Mouse (Mus musculus) cerebellum, adult (tissue): ENCODE data around the gene Cactin.

ENCODE experiments used
- ATAC-seq: cut with Nextera tagmentation; 2 replicates; pipeline ENCODE4 v1.9.2; 2017; ENCODE audit warnings: mild to moderate bottlenecking, moderate library complexity, mixed read lengths; ENCODE audit not compliant: insufficient number of reproducible peaks, low FRiP score, low TSS enrichment

Cactin gene

DNA sequence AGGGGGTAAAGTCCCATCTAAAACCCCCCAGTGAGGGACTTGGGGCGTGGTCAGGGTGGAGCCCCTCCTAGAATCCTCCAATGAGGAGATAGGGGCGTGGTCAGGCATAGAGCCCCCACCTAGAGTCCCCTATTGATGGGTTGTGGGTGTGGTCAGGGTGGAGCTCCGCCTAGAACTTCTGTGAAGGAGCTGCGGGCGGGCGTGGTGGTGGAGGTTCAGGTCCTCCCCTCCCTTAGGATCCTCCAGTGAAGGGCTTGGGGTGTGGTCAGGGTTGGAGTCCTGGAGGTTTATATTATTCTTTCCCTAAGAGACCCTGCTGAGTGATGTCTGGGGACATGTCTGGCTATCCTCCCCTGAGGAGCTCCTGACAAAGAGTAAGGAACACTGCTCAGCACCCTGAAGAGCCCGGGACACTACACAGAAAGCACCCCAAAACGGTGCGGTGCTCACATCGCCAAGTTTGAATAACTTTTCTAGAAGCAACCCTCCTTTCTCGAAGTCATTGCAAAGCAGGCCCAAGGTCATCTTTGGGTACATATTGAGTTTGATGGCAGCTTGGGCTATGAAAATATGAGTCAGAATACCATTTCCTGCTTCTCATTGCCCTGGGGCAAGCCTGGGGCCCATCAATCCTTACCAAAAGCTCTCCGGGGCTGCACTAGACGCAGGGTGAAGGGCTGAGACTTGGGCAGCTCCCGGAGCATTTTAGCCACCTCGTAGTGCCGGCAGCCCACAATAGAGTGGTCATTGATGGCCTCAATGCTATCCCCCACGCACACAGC lies 19.8 kb downstream of the Cactin start:
- no peak for ATAC-seq

DNA sequence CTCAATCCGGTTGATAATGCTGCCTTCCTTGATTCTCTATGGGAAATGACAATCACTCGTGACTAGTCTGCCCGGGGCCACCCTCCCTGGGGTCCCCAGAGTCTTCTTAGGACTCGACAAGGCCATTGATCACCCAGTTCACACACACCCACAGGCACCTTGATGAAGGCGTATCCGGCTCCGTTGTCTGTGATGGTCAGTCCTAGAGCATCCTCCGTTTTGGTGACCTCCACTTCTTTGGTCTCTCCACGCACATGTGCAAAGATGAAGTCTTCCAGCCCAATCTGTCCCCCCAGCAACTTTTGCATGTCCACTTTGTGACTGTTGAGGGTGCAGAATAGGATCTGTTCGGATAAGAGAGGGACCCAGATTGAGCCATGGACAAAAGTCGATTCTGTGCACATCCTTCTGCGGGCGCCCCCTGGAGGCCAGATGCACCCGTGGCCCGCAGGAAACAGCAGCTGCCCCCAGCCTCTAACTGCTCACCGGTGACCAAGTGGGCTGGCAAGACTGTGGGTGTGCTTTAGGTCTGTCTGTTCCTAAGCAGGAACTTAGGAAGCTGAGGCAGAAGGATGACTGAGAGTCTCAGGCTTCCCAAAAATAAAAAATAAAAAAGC lies 20.5 kb downstream of the Cactin start:
- ATAC-seq, result no peak

DNA sequence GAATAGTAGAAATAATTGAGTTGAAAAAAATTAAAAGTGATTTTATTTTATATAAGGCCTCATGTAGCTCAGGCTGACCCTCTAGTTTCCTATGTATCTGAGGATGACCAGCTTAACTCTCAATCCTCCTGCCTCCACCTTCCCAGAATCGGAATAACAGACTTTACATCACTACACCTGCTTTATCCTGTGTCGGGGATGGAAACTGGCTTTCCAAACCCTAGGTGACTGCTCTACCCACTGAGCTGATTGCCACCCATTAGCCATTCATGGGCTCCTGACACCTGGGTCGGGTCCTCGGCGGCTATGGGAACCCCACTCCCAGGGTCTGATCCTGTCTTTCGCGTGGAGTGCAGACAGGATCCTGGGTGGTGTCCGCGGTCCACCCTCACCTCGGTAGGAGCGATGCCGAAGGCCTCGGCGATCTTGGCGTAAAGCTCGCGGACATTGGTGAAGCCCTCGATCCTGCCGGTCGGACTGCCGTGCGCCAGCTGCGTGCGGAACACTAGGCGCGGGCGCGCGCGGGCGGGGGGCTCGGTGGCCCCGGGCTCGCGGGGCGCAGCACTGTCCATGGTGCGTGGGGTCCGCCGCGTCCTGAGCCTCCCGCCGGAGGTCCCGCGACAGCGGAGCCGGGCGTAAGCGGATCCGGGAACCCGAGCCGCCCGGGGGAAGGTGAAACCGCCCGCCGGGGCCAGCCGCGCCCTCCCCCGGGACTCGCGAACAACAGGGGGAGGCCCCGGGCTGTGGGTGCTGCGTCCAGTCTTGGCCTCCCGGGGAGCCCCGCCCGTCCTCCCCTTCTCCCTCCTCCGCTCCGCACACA lies 22.0 kb downstream of the Cactin start, which contains the start of gene Gipc3:
Gene Gipc3 (minus strand): TSS at position 581 of the 820 bp plus-strand sequence.
- no peak for ATAC-seq

DNA sequence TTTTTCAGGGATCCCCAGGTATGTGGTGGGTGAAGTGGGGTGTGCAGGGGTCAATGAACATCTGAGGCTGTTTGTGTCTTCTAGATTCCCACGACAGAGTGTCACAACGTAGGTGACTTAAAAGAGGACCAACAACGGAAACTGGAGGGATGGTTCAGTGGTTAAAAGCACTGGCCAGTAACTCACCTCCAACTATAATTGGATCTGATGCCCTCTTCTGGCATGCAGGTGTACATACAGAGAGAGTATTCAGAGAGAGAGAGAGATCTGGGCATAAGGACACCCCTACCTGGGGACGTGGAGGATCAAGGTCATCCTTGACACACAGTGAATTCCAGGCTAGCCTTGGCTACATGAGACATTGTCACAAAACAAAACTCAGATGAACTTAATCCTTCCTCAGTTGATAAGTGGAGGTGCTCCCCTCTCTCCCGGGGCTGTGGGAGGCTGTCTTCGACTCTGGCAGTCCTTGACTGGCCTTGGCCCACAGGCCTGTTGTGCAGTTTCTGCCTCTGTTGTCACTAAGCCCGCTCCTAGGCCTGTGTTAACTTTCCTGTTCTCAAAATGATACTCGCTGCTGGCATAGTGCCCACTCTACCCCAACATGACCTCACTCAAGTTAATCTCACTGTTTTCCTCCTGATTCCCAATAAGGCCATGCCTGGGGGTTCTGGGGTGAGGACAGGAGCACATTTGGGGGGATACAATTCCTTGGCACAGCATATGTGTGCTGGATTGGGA lies 23.7 kb downstream of the Cactin start:
- no peak for ATAC-seq

DNA sequence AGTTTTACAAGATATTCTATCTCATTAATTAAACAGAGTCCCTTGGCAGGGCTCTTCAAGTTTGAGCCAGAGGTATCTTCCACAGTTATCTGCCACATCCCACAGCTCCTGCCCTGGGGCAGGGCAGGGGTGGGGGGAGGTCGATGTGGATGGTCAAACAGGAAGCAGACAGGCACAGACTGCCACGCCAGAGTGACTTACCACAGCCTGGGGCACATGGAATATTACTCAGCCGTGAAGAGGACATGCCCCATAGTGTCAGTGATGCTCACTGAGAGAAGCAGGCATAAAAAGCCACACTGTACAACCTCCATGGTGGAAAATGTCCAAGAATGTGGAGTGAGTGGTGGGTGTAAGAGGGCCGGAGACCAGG lies 24.2 kb downstream of the Cactin start:
- no peak for ATAC-seq

DNA sequence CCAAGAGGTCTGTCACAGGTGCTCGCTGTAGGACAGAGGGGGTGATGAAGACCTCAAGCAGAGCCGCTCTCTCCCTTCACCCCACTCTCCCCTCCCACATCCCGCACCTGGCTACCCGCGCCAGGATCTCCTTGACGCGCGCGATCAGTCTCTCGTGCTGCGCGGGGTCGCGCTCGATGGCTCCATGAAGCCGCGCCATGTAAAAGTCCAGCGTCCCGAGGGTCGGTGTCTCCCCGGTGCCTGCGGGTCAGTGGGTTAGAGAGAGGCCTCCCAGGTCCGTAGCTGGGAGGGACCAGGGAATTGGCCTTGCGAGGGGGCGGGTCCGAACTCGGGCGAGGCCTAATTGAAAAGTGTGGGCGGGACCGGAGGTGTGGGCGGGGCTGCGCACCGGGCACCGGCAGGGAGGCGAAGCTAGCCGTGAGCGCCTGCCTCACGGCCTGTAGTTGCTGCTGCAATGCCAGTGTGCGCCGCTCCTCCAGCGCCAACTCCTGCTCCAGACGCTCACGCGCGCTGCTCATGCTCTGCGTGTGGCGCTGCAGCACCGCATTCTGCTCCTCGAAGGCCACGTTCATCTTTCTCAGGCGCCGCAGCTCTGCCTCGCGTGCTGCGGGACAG lies 25.7 kb downstream of the Cactin start:
- ATAC-seq, result no peak

DNA sequence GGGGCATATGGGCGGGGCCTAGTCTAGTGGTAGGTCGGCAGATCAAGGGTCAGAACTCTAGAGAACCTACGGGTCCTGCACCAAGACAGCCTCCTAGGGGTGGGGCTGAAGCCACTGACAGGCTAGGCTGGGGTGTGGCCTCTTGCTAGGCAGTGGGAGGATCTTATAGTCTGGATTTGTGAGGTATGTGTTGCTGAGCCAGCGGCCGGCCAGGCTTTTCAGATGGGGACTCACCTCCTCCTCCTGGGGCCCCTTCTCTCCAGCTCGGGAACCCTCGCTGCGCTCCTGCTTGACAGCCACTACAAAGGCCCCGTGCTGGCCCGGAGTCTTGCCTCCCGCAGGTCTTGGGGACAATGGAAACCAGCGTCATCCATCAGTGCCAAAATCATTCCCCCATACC lies 28.2 kb downstream of the Cactin start:
- ATAC-seq, result no peak

DNA sequence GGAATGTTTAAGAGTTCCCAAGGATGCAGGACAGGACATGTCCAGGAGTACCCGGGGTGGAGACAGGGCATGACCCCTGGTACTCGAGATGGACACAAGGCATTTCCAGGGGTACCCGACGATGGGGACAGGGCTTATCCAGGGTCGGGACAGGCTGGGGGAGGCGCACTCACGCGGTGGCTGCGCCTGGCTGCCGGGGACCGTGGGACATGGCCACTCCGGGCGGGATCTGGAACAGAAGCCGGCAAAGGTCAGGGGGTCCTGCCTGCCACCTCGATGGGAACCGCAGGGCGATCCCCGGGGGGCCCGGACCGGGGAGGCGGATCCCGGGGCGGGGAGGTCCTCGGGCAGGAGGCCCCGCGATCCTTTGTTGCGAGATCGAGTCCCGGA lies 29.1 kb downstream of the Cactin start:
- ATAC-seq, result no peak

DNA sequence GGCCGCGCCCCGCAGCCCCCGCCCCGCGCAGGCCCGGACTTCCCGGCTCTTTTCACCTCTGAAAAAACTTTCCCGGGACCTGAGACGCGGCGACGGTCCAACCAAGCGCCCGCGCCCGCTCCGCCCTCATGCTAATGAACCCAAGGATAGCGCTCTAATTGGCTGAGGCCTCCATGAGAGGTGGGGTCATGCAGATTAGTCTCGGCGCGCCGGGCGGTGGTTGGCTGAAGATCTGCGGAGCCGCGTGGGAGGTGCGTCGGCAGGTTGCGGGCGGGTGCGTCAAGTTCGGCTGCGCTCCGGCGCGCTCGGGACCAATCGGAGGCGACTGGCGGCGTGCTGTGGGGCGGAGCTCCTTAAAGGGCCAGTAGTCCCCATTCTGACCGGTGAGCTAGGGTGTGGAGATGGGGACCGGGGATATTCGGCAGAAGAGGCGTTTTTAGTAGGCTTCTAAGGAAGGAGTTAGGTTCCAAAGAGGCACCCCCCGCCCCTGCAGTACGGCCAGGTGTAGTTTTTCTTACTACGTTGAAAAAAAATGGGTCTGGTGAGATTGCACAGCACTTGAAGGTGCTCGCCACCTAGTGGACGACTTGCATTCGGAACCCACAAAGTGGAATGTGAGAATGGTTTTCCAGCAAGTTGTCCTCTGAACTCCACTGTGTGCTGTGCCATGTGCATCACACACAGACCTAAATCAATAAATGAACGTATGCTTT lies 29.6 kb downstream of the Cactin start, which contains the start of gene Hmg20b:
Gene Hmg20b (minus strand): TSS at position 130 of the 713 bp plus-strand sequence.
- ATAC-seq, result peak; percentile 96

DNA sequence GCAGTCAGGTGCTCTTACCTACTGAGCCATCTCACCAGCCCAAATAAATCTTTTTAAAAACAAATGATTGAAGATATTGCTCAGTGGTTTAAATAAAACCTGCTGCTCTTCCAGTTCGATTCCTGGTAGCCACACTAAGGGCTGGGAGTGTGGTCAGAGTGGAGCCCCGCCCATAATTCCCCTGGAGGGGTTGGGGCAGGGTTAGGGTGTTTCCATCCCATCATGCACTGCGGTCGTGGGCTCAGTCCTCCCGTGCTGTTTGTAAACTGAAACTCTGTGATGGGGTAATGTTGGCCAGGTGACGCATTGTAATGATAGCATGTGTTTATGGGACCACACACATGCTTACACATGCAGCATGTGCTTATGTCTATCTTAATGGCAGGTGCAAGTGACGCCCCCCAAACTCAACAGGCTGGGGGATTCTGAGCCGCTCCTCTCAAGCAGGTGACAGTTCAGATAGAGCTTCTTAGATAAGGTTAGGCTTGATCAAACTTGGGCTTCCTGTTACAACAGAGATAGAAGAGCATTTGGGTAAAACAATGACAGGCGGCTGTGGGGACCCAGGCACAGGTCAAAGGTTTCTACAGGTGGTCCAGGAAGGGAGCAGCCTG lies 30.9 kb downstream of the Cactin start:
- ATAC-seq, result no peak

DNA sequence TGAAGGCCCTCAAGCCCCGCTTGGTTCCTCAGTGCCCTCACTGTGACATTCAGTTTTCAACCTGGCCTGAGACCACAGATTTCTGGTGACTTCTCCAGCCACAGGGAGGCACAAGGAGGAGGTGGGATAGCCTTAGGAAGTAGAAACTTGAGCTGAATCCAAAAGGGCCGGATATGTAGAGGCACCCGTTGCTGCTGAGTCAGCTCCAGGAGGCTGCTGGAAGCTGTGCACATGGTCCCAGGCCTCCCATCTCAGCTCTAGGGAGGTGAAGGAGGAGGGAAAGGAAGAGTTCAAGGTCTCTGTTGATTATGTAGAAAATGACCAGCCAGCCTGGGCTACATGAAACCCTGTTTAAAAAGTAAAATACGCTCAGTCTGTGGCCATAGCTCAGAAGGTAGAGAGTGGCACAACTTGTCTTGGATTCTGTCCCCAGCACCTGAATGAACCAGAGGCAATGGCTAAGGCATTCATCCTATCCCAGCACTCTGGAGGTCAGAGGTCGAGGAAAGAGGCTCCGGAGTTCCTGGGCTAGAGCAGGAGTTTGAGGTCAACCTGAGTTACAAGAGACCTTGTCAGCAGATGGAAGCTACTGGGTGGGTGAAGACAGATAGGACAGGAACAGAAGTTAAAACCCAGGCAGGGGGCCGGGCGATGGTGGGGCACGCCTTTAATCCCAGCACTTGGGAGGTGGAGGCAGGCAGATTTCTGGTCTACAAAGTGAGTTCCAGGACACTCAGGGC lies 34.0 kb downstream of the Cactin start:
- ATAC-seq, result no peak

DNA sequence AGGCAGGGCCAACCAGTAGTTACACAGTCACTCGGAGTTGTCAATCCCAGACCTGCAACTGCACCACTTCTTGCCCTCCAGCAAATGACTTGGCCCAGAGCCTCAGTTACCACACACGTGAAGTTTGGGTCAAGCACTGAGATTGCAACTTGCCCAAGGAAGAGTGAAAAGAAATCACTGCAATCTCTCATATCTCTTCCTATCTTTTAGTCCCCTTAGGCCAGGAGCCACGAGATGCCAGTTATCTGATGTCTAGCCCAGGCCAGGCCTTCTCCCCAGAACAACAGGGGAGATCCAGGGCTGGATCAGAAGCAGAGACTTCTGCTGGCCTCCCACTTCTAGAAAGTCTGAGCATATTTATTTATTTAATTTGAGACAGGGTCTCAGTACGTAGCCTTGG lies 34.6 kb downstream of the Cactin start:
- no peak for ATAC-seq

DNA sequence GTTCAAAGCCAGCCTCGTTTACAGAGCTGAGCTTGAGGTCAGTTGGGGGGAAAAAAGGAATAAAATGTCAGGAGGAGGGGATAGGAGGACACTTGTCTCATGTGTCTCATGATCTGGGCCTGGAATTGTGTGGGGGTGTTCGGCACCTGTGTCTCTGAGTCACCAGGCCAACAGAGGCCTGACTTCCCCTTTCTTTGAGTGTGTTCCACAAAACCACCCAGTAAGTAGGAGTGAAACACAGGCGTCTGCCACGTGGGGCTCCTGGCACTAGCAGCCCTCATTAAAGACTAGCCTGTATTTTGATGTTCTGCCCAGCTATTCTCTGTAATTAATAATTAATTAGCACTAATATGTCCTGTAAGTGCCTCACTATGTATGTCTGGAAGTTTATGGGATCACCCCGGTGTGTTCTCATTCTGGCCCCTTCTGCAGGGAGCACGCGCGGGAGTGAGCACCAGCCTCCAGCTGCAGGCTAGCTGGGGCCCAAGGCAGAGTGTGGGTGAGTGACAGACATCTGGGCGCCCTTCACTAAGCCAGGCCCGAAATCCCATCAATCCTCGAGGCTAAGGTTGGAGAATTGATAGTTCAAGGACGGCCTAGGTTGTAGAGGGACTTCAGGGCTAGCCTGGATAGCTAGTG lies 35.6 kb downstream of the Cactin start:
- no peak for ATAC-seq

DNA sequence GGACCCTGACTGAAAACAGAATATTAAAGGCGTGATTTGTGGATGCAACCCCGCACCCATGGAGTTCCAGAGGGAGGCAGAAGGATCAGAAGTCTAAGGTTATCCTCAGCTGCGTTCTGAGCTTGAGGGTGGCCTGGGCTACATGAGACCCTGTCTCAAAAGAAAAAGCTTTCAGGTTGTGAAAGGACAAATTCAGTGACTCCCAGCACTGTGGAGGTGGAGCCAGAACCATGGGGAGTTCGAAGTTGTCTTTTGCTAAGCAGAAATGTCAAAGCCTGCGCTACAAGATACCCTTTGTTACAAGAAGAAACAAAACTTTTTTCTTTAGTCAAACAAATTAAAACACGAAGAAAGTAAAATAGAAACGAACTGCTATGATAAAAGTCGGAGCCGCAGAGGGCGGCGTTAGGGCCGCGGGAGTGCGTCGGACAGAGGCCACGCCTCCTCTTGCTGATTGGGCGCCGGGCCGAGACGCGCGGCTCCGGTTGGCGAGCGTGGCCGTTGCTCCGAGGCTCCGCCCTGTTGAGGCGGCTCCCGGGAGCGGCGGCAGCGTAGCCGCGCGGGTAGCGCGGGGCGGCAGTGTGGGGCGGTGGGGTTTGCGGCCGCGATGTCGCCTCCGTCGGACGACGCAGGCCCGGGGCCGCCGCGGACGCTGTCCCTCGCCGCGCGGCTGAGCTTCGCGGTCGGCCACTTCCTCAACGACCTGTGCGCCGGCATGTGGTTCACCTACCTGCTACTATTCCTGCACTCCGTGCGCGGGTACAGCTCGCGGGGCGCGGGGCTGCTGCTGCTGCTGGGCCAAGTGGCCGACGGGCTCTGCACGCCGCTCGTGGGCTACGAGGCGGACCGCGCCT lies 36.3 kb downstream of the Cactin start, which contains the start of gene Mfsd12:
Gene Mfsd12 (plus strand): TSS at position 501 of the 854 bp plus-strand sequence.
- peak; percentile 82 for ATAC-seq

DNA sequence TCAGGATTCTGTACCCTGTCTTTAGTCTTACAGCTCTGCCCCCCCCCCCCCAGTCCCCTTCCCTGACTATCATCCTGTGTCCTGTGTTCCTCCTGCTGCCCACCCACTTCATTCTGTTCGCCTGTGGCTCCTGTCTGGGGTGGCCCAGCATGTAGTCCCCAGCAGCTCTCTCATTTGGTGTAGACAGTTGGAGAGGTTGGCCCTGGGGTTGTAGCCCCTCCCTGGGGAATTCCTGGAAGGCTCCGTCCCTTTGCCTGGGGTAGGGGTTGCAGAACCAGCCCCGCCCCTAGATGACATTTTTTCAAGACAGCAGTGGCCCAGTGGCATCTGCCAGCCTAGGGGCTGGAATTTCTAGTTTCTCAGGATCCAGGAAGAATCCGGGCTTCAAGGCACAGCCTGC lies 37.3 kb downstream of the Cactin start:
- no peak for ATAC-seq

DNA sequence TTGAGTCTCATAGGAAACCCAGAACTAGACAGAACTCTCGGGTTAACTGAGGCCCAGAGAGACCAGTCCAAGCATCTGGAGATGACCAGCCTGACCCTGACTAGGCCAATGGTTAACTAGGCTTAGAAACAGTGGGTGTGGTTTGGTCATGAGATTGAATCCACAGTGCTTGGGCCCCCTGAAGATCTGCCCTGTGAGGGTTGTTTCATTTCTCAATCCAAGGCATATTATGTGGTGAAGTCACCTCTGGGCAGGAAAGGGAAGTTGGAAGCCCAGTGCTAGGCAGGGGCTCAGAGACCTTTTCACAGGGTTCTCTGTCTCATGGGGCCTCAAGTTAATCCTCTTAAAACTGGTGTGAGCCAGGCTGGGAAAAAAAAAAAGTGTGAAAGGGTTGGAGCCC lies 37.9 kb downstream of the Cactin start:
- ATAC-seq, result no peak

DNA sequence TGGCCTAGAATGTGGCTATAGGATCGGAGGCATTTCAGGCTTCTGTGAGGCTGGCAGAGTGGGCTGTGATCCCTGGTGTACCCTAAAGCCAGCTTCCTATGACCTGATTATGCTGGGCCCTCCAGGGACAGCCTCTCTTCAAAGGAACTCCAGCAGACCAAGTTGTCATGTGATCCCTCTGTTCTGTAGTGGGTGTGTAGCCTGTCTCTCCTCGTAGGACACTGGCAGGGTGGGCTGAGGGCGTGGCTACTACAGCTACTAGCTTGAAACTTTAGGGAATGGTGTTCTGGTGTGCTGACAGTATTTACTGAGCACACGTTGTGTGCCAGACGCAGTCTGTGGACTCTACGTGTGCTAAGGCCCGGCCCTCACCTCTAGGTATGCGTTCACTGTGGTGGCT lies 39.8 kb downstream of the Cactin start:
- no peak for ATAC-seq
